Mouse (Mus musculus): ENCODE measurements at regions not wholly inside any gene's neighbourhood (a gene's known extent, or its start where the extent isn't known, plus 50 kb on each side); places are given as distances from the start of the nearest gene placed in this dataset.

DNA sequence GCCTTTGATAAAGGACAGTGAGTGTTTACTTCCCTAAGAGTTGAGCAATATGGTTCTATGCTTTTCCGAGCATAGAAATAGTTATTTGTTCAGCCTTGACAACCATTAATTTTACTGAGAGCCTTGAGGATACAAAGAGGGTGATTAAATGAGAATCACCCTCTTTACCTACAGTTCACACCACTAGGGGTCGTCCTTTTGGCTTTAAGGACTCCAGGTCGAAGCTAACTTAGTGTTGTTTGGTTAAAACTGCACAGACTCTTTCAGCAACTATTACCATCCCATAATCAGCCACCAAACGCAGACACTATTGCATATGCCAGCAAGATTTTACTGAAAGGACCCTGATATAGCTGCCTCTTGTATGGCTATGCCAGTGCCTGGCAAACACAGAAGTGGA is 559.2 kb upstream of the 2610301B20Rik start:
- H3K4me2 ChIP-seq (ENCODE audit: low read depth): no peak overlapping the region
- no peaks in the 10 kb centered on the region for H3K36me3 ChIP-seq (ENCODE audit: control insufficient read depth, insufficient read depth)
- H3K79me2 ChIP-seq (ENCODE audit: control insufficient read depth, insufficient read depth): no peaks in the 10 kb centered on the region
- H3K4me3 ChIP-seq: no peak overlapping the region
- H3ac ChIP-seq (ENCODE audit: control insufficient read depth, insufficient read length): no peak overlapping the region
- TF ChIP-seq MYOD1 (IDR thresholded peaks at IDR 0.05; ENCODE audit: control insufficient read depth in 1 of 3, insufficient read length in 2 of 3, low read depth in 2 of 3) (no peak), REST (IDR thresholded peaks at IDR 0.05; ENCODE audit: insufficient read depth, insufficient read length) (no peak), TCF12 (IDR thresholded peaks at IDR 0.05; ENCODE audit: insufficient read depth, poor library complexity, severe bottlenecking) (no peak), POLR2A (IDR thresholded peaks at IDR 0.05; ENCODE audit: insufficient read length, low read depth) (no peak), MYOG (IDR thresholded peaks at IDR 0.05; ENCODE audit: control insufficient read depth in 1 of 3, insufficient read depth in 1 of 3, insufficient read length in 2 of 3, low read depth in 2 of 3) (no peak), MAX (IDR thresholded peaks at IDR 0.05; ENCODE audit: low read depth) (no peak), USF1 (IDR thresholded peaks at IDR 0.05; ENCODE audit: low read depth) (no peak)
- no peaks in the 10 kb centered on the region for H3K27me3 ChIP-seq (ENCODE audit: control insufficient read depth, insufficient read depth, insufficient read length)

DNA sequence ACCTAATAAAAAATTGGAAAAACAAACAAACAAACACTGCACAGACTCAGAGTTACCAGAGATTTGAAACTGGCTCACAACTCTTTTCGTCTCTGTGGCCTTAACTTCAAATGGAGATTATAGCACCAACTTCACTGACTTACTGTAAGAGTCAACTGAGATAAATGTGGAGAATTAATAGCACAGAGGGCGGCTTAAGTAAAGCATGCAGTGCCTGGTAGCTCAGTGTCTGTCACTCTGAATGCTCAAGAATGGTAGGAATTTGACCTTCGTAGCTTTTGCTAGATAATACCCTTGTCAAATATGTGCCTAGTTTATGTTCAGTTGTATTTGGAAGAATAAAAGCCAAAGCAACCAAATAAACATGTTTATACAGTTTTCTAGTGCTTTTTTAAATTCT is 558.4 kb upstream of the 2610301B20Rik start:
- H3K4me3 ChIP-seq: no peak overlapping the region
- H3K4me2 ChIP-seq (ENCODE audit: low read depth): no peak overlapping the region
- H3K79me2 ChIP-seq (ENCODE audit: control insufficient read depth, insufficient read depth): no peaks in the 10 kb centered on the region
- no peak for TF ChIP-seq MYOG (IDR thresholded peaks at IDR 0.05; ENCODE audit: control insufficient read depth in 1 of 3, insufficient read depth in 1 of 3, insufficient read length in 2 of 3, low read depth in 2 of 3)
- TF ChIP-seq TCF3 (IDR thresholded peaks at IDR 0.05; ENCODE audit: insufficient read length, low read depth): no peak
- no peak for TF ChIP-seq MYOD1 (IDR thresholded peaks at IDR 0.05; ENCODE audit: control insufficient read depth in 1 of 3, insufficient read length in 2 of 3, low read depth in 2 of 3)
- no peak for TF ChIP-seq POLR2AphosphoS2 (IDR thresholded peaks at IDR 0.05; ENCODE audit: insufficient read length, low read depth)
- no peak for TF ChIP-seq CEBPB (IDR thresholded peaks at IDR 0.05; ENCODE audit: insufficient read depth, poor library complexity, severe bottlenecking)
- TF ChIP-seq TCF12 (IDR thresholded peaks at IDR 0.05; ENCODE audit: insufficient read depth, poor library complexity, severe bottlenecking): no peak
- no peak for TF ChIP-seq MAX (IDR thresholded peaks at IDR 0.05; ENCODE audit: low read depth)
- TF ChIP-seq POLR2A (IDR thresholded peaks at IDR 0.05; ENCODE audit: insufficient read length, low read depth): no peak
- no peak for TF ChIP-seq USF1 (IDR thresholded peaks at IDR 0.05; ENCODE audit: low read depth)
- TF ChIP-seq SRF (IDR thresholded peaks at IDR 0.05; ENCODE audit: control insufficient read depth, insufficient read length, low read depth): no peak
- TF ChIP-seq E2F4 (IDR thresholded peaks at IDR 0.05; ENCODE audit: insufficient read depth): no peak
- no peaks in the 10 kb centered on the region for H3K27me3 ChIP-seq (ENCODE audit: control insufficient read depth, insufficient read depth, insufficient read length)
- H3ac ChIP-seq (ENCODE audit: control insufficient read depth, insufficient read length): no peak overlapping the region
- no peaks in the 10 kb centered on the region for H3K36me3 ChIP-seq (ENCODE audit: control insufficient read depth, insufficient read depth)

DNA sequence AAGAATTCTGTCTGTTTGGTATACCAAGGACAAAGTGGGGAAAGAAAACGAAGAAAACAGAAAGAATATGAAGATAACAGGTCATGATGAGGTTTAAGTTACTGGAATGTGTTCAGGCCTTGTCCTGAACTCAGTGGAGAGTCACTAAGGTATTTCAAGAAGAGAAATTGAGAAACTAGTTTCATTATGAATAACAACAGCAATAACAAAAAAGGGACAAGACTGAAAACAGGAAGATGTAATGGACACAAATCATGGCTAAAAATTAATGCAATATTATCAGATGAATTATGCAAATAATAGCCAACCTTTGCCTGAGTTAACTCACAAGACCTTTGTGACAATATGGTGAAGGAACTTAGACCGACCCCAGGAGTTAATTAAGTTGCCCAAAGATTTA is 530.2 kb upstream of the 2610301B20Rik start:
- Histone ChIP-seq H3K36me3 (ENCODE audit: control insufficient read depth, insufficient read depth) (no peaks in the 10 kb centered on the region), H3K4me2 (ENCODE audit: low read depth) (no peak overlapping the region), H3ac (ENCODE audit: control insufficient read depth, insufficient read length) (no peak overlapping the region), H3K4me3 (no peak overlapping the region), H3K27me3 (ENCODE audit: control insufficient read depth, insufficient read depth, insufficient read length) (no peaks in the 10 kb centered on the region), H3K79me2 (ENCODE audit: control insufficient read depth, insufficient read depth) (no peaks in the 10 kb centered on the region)
- TF ChIP-seq POLR2A (IDR thresholded peaks at IDR 0.05; ENCODE audit: insufficient read length, low read depth) (no peak), MYOG (IDR thresholded peaks at IDR 0.05; ENCODE audit: control insufficient read depth in 1 of 3, insufficient read depth in 1 of 3, insufficient read length in 2 of 3, low read depth in 2 of 3) (no peak), SRF (IDR thresholded peaks at IDR 0.05; ENCODE audit: control insufficient read depth, insufficient read length, low read depth) (no peak), TCF3 (IDR thresholded peaks at IDR 0.05; ENCODE audit: insufficient read length, low read depth) (no peak)

DNA sequence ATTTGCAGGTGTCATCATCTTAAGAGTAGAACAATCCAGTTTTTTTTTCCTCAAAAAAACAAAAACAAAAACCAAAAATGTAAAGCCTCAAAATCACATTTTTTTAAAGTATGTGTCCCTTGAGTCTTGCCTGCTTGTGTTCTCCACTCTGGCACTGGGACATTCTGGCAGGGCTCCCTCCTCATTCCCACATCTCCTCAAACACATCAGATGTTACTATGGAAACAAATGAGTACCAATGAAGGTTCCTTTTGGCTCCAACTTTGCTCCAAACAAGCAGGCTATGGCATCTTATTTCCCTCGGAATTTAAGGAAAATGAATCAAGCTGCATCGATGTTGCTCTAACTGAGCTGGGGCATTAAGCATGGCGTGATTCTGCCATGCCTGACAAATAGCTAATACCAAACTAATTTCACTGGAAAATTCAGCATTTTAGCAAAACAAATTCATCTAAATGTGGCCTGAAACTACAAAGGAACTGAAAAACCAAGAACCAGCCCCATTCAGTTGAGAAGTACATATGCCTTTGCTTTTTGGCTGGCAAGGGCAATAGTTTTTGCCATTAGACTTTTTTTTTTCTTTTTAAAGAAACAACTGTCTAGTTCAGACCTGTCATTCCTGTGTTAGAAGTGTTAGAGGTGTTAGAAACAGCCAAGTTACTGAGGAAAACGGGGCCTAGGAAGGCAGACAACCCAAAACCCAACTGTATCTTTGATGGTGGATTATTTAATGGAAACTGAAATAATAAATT is 522.2 kb upstream of the 2610301B20Rik start:
- no peak overlapping the region for H3K4me3 ChIP-seq
- H3K36me3 ChIP-seq (ENCODE audit: control insufficient read depth, insufficient read depth): no peaks in the 10 kb centered on the region
- no peaks in the 10 kb centered on the region for H3K27me3 ChIP-seq (ENCODE audit: control insufficient read depth, insufficient read depth, insufficient read length)
- no peaks in the 10 kb centered on the region for H3K79me2 ChIP-seq (ENCODE audit: control insufficient read depth, insufficient read depth)
- H3ac ChIP-seq (ENCODE audit: control insufficient read depth, insufficient read length): no peak overlapping the region
- no peak overlapping the region for H3K4me2 ChIP-seq (ENCODE audit: low read depth)
- no peak for TF ChIP-seq USF1 (IDR thresholded peaks at IDR 0.05; ENCODE audit: low read depth)
- TF ChIP-seq POLR2AphosphoS2 (IDR thresholded peaks at IDR 0.05; ENCODE audit: insufficient read length, low read depth): no peak
- no peak for TF ChIP-seq SRF (IDR thresholded peaks at IDR 0.05; ENCODE audit: control insufficient read depth, insufficient read length, low read depth)
- no peak for TF ChIP-seq MYOD1 (IDR thresholded peaks at IDR 0.05; ENCODE audit: control insufficient read depth in 1 of 3, insufficient read length in 2 of 3, low read depth in 2 of 3)
- TF ChIP-seq MYOG (IDR thresholded peaks at IDR 0.05; ENCODE audit: control insufficient read depth in 1 of 3, insufficient read depth in 1 of 3, insufficient read length in 2 of 3, low read depth in 2 of 3): no peak
- TF ChIP-seq TCF3 (IDR thresholded peaks at IDR 0.05; ENCODE audit: insufficient read length, low read depth): no peak
- no peak for TF ChIP-seq CEBPB (IDR thresholded peaks at IDR 0.05; ENCODE audit: insufficient read depth, poor library complexity, severe bottlenecking)
- no peak for TF ChIP-seq REST (IDR thresholded peaks at IDR 0.05; ENCODE audit: insufficient read depth, insufficient read length)
- no peak for TF ChIP-seq TCF12 (IDR thresholded peaks at IDR 0.05; ENCODE audit: insufficient read depth, poor library complexity, severe bottlenecking)
- TF ChIP-seq POLR2A (IDR thresholded peaks at IDR 0.05; ENCODE audit: insufficient read length, low read depth): no peak

- no peaks in the 10 kb centered on the region for H3K36me3 ChIP-seq (ENCODE audit: control insufficient read depth, insufficient read depth)
- no peak overlapping the region for H3ac ChIP-seq (ENCODE audit: control insufficient read depth, insufficient read length)
- no peak overlapping the region for H3K4me3 ChIP-seq
- H3K79me2 ChIP-seq (ENCODE audit: control insufficient read depth, insufficient read depth): no peaks in the 10 kb centered on the region
- TF ChIP-seq MAX (IDR thresholded peaks at IDR 0.05; ENCODE audit: low read depth): no peak
- no peak for TF ChIP-seq CEBPB (IDR thresholded peaks at IDR 0.05; ENCODE audit: insufficient read depth, poor library complexity, severe bottlenecking)
- no peak for TF ChIP-seq SRF (IDR thresholded peaks at IDR 0.05; ENCODE audit: control insufficient read depth, insufficient read length, low read depth)
- no peak for TF ChIP-seq POLR2A (IDR thresholded peaks at IDR 0.05; ENCODE audit: insufficient read length, low read depth)
- TF ChIP-seq TCF3 (IDR thresholded peaks at IDR 0.05; ENCODE audit: insufficient read length, low read depth): no peak
- no peaks in the 10 kb centered on the region for H3K27me3 ChIP-seq (ENCODE audit: control insufficient read depth, insufficient read depth, insufficient read length)
- no peak overlapping the region for H3K4me2 ChIP-seq (ENCODE audit: low read depth)
Measured at GRCm38 (mm10) chr4:10357572-10357971, 516.7 kb upstream of the 2610301B20Rik start.

All from myocyte (in vitro differentiated cells).